Mouse (Mus musculus): ENCODE results near the gene Klk1b8.
"Not testable (repeated sequence)": the region's sequence is repeated elsewhere in the genome, so short reads cannot be mapped to it uniquely, and the experiment has no call there.

Gene Klk1b8

GRCm38 (mm10) chr7:43950364-43950763 lies at the start of gene Klk1b8:
TSS of gene Klk1b8 (plus strand) at chr7:43950664.
- DNase-seq (ENCODE audit: low read depth), result no peak

- no peak for DNase-seq (ENCODE audit: low read depth)
Measured at GRCm38 (mm10) chr7:43914821-43915220, 35.6 kb upstream of the Klk1b8 start.

DNA sequence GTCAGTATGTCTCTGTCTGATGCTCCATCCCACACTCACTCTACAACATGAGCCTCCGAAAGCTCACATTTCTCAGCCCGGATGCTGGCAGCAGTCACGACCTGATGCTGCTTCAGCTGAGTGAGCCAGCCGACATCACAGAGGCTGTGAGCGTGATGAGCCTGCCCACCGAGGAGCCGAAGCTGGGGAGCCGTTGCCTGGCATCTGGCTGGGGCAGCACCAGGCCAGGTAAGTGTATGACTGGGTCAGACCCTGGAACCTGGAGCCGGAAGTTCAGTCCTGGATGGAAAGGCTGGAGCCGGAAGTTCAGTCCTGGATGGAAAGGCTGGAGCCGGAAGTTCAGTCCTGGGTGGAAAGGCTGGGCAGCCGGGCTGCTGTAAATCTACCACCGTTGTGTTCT lies 32.0 kb upstream of the Klk1b8 start:
- no peak for DNase-seq (ENCODE audit: low read depth)

DNA sequence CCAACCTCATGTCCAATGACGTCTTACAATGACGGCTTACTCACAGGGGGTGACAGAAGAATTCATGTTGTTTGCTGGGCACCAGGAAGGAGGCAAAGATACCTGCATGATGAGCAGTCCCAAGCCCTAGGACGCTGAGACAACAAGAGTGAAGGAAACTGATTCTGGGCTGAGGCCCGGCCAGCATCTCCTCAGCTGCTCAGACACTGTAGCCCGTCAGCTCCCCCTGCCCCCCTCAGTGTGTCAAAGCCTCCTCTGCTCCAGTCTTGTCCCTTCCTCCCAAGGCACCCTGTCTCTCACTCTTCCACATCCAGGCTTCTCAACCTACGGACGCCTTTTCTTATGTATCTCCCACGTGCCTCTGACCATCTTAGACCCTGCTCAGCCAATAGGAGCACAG lies 31.6 kb upstream of the Klk1b8 start:
- DNase-seq (ENCODE audit: low read depth), result no peak

GRCm38 (mm10) chr7:43919559-43920451 lies 30.7 kb upstream of the Klk1b8 start:
- peak; percentile 72 for DNase-seq (ENCODE audit: low read depth)

- no peak for DNase-seq (ENCODE audit: low read depth)
Measured at GRCm38 (mm10) chr7:43920582-43920981, 29.9 kb upstream of the Klk1b8 start.

DNA sequence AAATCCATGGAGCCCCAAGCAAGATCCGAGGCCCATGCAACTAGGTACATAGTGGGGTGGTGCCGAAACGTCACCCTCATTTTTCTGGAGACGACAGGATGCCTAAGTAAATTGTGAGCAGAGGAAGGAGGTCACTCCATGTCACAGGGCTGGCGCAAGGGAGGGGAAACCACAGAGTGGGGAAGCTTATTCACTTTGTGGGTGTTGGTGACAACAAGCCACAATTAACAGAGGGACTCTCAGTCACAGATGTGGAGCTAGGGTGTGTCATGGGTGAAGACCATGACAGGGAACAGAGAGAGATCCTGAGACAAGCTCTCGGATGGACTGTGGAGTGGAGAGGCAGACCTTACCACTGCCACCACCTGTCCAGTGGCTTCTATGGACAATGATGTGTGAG lies 29.4 kb upstream of the Klk1b8 start:
- no peak for DNase-seq (ENCODE audit: low read depth)

DNA sequence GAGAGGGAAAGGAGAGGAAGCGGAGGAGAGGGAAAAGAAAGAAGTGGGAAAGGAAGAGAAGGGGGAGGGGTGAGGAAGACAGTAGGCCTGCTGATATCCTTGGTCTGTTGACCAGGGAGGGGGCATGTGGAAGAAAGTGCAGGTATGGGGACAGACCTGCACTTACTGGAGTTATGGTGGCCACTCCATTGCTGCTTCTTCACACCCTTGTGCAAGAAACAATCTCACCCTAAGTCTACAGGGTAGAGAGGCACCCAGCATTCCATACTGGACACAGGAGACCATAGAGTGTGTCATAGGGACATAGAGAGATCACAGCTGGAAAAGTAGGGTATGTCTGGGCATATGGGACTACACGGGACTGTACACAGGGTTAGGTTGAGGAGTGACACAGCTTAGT lies 28.5 kb upstream of the Klk1b8 start:
- no peak for DNase-seq (ENCODE audit: low read depth)

GRCm38 (mm10) chr7:43925985-43926384 lies 24.5 kb upstream of the Klk1b8 start:
- peak; percentile 31 for DNase-seq (ENCODE audit: low read depth)

GRCm38 (mm10) chr7:43928521-43928920 lies 21.9 kb upstream of the Klk1b8 start:
- DNase-seq (ENCODE audit: low read depth), result peak; percentile 35

GRCm38 (mm10) chr7:43932337-43932736 lies 18.1 kb upstream of the Klk1b8 start:
- no peak for DNase-seq (ENCODE audit: low read depth)

- DNase-seq (ENCODE audit: low read depth), result no peak
Measured at GRCm38 (mm10) chr7:43933440-43933839, 17.0 kb upstream of the Klk1b8 start, which contains the start of gene Klk15. TSS of gene Klk15 (plus strand) at chr7:43933740.

DNA sequence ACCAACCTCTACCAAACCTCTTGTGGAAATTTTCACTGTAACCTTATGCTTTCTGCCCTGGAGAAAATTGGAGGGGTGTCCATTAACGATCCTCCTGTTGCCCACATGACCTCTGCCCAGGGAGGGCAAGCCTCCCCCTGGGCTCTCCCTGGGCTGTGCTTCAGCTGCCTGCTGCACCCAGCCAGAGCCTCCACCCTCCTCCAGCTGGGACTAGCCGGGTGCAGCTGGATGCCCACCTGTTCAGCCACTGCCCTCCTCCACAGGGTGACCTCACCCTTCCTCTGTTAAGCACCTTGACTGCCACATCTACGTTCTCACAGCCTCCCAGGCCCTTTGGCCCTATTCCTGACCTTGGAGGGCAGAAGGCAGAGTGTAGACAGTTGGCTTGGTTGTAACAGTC lies 15.7 kb upstream of the Klk1b8 start:
- no peak for DNase-seq (ENCODE audit: low read depth)

GRCm38 (mm10) chr7:43936551-43936950 lies 13.9 kb upstream of the Klk1b8 start:
- no peak for DNase-seq (ENCODE audit: low read depth)

GRCm38 (mm10) chr7:43942293-43942692 lies 8.2 kb upstream of the Klk1b8 start:
- not testable (repeated sequence) for DNase-seq (ENCODE audit: low read depth)

- DNase-seq (ENCODE audit: low read depth), result no peak
Measured at GRCm38 (mm10) chr7:43944727-43945264, 5.7 kb upstream of the Klk1b8 start.

DNA sequence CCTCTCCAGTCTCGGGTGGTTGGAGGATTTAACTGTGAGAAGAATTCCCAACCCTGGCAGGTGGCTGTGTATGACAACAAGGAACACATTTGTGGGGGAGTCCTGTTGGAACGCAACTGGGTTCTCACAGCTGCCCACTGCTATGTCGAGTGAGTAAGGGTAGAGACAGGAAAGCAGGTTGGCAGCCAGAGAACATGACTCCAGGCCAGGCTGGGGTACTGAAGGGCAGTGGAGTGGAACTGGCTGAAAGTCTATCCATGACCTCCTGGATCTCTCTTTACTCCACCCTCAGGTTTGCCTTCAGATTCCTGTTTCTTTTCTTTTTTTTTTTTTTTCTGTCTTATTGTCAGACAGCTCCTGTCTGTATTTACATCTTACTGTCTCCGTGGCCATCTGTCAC lies 2.2 kb downstream of the Klk1b8 start:
- no peak for DNase-seq (ENCODE audit: low read depth)

DNA sequence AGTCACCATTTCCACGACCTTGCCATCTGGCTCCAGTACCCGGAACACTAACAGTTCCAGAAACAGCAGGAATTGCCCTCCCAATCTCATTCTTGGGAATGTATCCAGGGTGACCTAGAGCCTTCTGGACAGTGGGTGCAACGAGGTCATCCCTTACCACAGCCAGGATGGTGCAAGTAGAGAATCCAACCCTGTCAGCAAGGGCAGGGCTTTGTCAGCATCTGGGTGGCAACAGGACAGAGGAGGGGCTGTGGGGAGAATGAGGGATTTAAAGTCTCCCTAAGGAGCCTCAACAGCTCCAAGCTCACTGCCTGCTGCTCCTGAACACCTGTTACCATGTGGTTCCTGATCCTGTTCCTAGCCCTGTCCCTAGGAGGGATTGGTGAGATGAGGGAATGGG lies 16.0 kb downstream of the Klk1b8 start, which contains the start of gene Klk1b1:
Gene Klk1b1, plus strand, starts transcription at position 301 of the 400 bp plus-strand sequence.
- DNase-seq (ENCODE audit: low read depth), result no peak

- DNase-seq (ENCODE audit: low read depth), result no peak
Measured at GRCm38 (mm10) chr7:43967058-43967457, 16.6 kb downstream of the Klk1b8 start.

- DNase-seq (ENCODE audit: low read depth), result no peak
Measured at GRCm38 (mm10) chr7:43967612-43968011, 17.1 kb downstream of the Klk1b8 start.

DNA sequence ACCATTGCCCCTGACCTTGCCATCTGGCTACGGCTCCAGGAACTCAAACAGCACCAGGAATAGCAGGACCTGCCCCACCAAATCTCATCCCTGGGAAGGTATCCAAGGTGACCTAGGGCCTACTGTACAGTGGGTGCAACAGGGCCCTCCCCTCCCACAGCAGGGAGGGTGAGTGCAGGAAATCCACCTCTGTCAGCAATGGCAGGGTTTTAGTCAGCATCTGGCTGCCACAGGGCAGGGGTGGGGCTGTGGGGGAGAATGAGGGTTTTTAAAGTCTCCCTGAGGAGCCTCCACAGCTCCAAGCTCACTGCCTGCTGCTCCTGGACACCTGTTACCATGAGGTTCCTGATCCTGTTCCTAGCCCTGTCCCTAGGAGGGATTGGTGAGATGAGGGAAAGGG lies 25.3 kb downstream of the Klk1b8 start, which contains the start of gene Klk1b9:
Gene Klk1b9, plus strand, starts transcription at position 301 of the 400 bp plus-strand sequence.
- DNase-seq (ENCODE audit: low read depth), result not testable (repeated sequence)

DNA sequence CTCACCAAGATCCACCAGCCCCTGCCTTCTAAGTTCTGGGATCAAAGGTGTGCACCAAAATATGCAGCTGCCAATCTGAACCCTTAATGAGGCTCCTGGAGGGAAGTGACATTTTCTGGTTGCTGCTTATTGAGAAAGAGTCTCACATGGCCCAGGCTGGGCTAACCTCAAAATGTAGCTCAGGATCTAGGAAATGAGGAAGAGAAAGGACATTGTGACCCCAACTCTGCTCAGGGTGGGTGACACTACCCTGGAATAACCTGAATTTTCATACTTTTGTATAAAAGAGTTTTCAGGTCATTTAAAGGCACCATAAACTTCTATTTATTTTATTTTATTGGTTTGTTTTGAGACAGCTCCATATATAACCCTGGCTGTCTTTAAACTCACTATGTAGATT lies 35.2 kb downstream of the Klk1b8 start:
- no peak for DNase-seq (ENCODE audit: low read depth)

DNA sequence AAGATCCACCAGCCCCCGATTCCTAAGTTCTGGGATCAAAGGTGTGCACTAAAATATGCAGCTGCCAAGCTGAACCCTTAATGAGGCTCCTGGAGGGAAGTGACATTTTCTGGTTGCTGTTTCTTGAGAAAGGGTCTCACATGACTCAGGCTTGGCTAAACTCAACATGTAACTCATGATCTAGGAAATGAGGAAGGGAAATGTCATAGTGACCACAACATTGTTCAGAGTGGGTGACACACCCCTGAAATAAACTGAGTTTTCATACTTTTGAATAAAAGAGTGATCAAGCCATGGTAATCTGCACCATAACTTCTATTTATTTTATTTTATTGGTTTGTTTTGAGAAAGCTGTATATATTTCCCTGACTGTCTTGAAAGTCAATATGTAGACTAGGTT lies 44.4 kb downstream of the Klk1b8 start:
- not testable (repeated sequence) for DNase-seq (ENCODE audit: low read depth)
